Mouse (Mus musculus): ENCODE measurements around the gene Gm10273. TPM values are rescaled to one million over a fixed set of nuclear protein-coding genes. Genes with fewer than 3 reads are reported as not detected.

Gm10273 gene
- polyA plus RNA-seq, 1 experiment from 2014 or later = 3.4 TPM

- TF ChIP-seq CTCF (IDR thresholded peaks at IDR 0.05; ENCODE audit: low read depth) = no peak
- WGBS = 78% methylated on average over 12 of the region's 12 CpGs
- Histone ChIP-seq H3K4me3 (ENCODE audit: low read depth, low read length) (no peak overlapping the region), H3K9me3 (ENCODE audit: control insufficient read depth) (no peaks in the 10 kb centered on the region), H3K4me2 (replicated peaks; ENCODE audit: low read depth) (no peak overlapping the region), H3K9ac (ENCODE audit: low read depth, low read length) (no peak overlapping the region), H3K36me3 (ENCODE audit: control insufficient read depth, insufficient read depth) (no peaks in the 10 kb centered on the region), H3K4me1 (replicated peaks; ENCODE audit: control insufficient read depth, insufficient read depth, low read length) (no peaks in the 10 kb centered on the region), H3K27me3 (replicated peaks; ENCODE audit: control insufficient read depth, insufficient read depth, low read length) (no peaks in the 10 kb centered on the region), H3K27ac (ENCODE audit: low read depth, low read length) (no peak overlapping the region)
- no peak for ATAC-seq
Observed at GRCm38 (mm10) chr10:59410264-59410663, 14.8 kb downstream of the Gm10273 start.

- TF ChIP-seq CTCF (IDR thresholded peaks at IDR 0.05; ENCODE audit: low read depth) = peak; percentile 41
- Histone ChIP-seq H3K4me1 (replicated peaks; ENCODE audit: control insufficient read depth, insufficient read depth, low read length) (no peaks in the 10 kb centered on the region), H3K27ac (ENCODE audit: low read depth, low read length) (no peak overlapping the region), H3K36me3 (ENCODE audit: control insufficient read depth, insufficient read depth) (0 out of 2 replicates have a peak, but pooled peaks cover 5% of the 10 kb centered on the region), H3K4me2 (replicated peaks; ENCODE audit: low read depth) (no peak overlapping the region), H3K27me3 (replicated peaks; ENCODE audit: control insufficient read depth, insufficient read depth, low read length) (no peaks in the 10 kb centered on the region), H3K9ac (ENCODE audit: low read depth, low read length) (no peak overlapping the region), H3K4me3 (ENCODE audit: low read depth, low read length) (no peak overlapping the region), H3K9me3 (ENCODE audit: control insufficient read depth) (no peaks in the 10 kb centered on the region)
- WGBS = 95% methylated on average over 4 of the region's 4 CpGs
- ATAC-seq = no peak
Observed at GRCm38 (mm10) chr10:59413711-59414110, 18.3 kb downstream of the Gm10273 start.

- WGBS = 83% methylated on average over 3 of the region's 3 CpGs
- Histone ChIP-seq H3K4me2 (replicated peaks; ENCODE audit: low read depth) (no peak overlapping the region), H3K4me3 (ENCODE audit: low read depth, low read length) (no peak overlapping the region), H3K9ac (ENCODE audit: low read depth, low read length) (no peak overlapping the region), H3K4me1 (replicated peaks; ENCODE audit: control insufficient read depth, insufficient read depth, low read length) (no peaks in the 10 kb centered on the region), H3K36me3 (ENCODE audit: control insufficient read depth, insufficient read depth) (peaks cover 9% of the 10 kb centered on the region; the same call in 1 of the 2 replicates), H3K9me3 (ENCODE audit: control insufficient read depth) (no peaks in the 10 kb centered on the region), H3K27me3 (replicated peaks; ENCODE audit: control insufficient read depth, insufficient read depth, low read length) (no peaks in the 10 kb centered on the region), H3K27ac (ENCODE audit: low read depth, low read length) (no peak overlapping the region)
- no peak for ATAC-seq
- TF ChIP-seq CTCF (IDR thresholded peaks at IDR 0.05; ENCODE audit: low read depth) = no peak
Observed at GRCm38 (mm10) chr10:59416623-59417022, 21.2 kb downstream of the Gm10273 start.

GRCm38 (mm10) chr10:59419516-59419915 is 24.1 kb downstream of the Gm10273 start:
- Histone ChIP-seq H3K27me3 (replicated peaks; ENCODE audit: control insufficient read depth, insufficient read depth, low read length) (no peaks in the 10 kb centered on the region), H3K27ac (ENCODE audit: low read depth, low read length) (no peak overlapping the region), H3K4me3 (ENCODE audit: low read depth, low read length) (no peak overlapping the region), H3K4me1 (replicated peaks; ENCODE audit: control insufficient read depth, insufficient read depth, low read length) (no peaks in the 10 kb centered on the region), H3K9ac (ENCODE audit: low read depth, low read length) (no peak overlapping the region), H3K36me3 (ENCODE audit: control insufficient read depth, insufficient read depth) (peaks cover 26% of the 10 kb centered on the region), H3K4me2 (replicated peaks; ENCODE audit: low read depth) (no peak overlapping the region), H3K9me3 (ENCODE audit: control insufficient read depth) (no peaks in the 10 kb centered on the region)
- no peak for TF ChIP-seq CTCF (IDR thresholded peaks at IDR 0.05; ENCODE audit: low read depth)
- 89% methylated on average over 4 of the region's 4 CpGs for WGBS
- no peak for ATAC-seq

GRCm38 (mm10) chr10:59424453-59424852 is 29.0 kb downstream of the Gm10273 start:
- H3K36me3 ChIP-seq (ENCODE audit: control insufficient read depth, insufficient read depth) = peaks cover 21% of the 10 kb centered on the region
- no peak overlapping the region for H3K27ac ChIP-seq (ENCODE audit: low read depth, low read length)
- H3K4me1 ChIP-seq (replicated peaks; ENCODE audit: control insufficient read depth, insufficient read depth, low read length) = no peaks in the 10 kb centered on the region
- ATAC-seq = no peak
- H3K9ac ChIP-seq (ENCODE audit: low read depth, low read length) = no peak overlapping the region
- H3K4me2 ChIP-seq (replicated peaks; ENCODE audit: low read depth) = no peak overlapping the region
- 59% methylated on average over 3 of the region's 3 CpGs for WGBS
- TF ChIP-seq CTCF (IDR thresholded peaks at IDR 0.05; ENCODE audit: low read depth) = no peak
- no peaks in the 10 kb centered on the region for H3K9me3 ChIP-seq (ENCODE audit: control insufficient read depth)
- no peaks in the 10 kb centered on the region for H3K27me3 ChIP-seq (replicated peaks; ENCODE audit: control insufficient read depth, insufficient read depth, low read length)
- no peak overlapping the region for H3K4me3 ChIP-seq (ENCODE audit: low read depth, low read length)

GRCm38 (mm10) chr10:59425369-59425768 is 29.9 kb downstream of the Gm10273 start:
- 79% methylated on average over 7 of the region's 7 CpGs for WGBS
- no peak for TF ChIP-seq CTCF (IDR thresholded peaks at IDR 0.05; ENCODE audit: low read depth)
- Histone ChIP-seq H3K36me3 (ENCODE audit: control insufficient read depth, insufficient read depth) (peaks cover 21% of the 10 kb centered on the region), H3K4me3 (ENCODE audit: low read depth, low read length) (no peak overlapping the region), H3K9me3 (ENCODE audit: control insufficient read depth) (no peaks in the 10 kb centered on the region), H3K27ac (ENCODE audit: low read depth, low read length) (no peak overlapping the region), H3K4me1 (replicated peaks; ENCODE audit: control insufficient read depth, insufficient read depth, low read length) (no peaks in the 10 kb centered on the region), H3K4me2 (replicated peaks; ENCODE audit: low read depth) (no peak overlapping the region), H3K27me3 (replicated peaks; ENCODE audit: control insufficient read depth, insufficient read depth, low read length) (no peaks in the 10 kb centered on the region), H3K9ac (ENCODE audit: low read depth, low read length) (no peak overlapping the region)
- ATAC-seq = no peak

- no peaks in the 10 kb centered on the region for H3K27me3 ChIP-seq (replicated peaks; ENCODE audit: control insufficient read depth, insufficient read depth, low read length)
- no peak overlapping the region for H3K27ac ChIP-seq (ENCODE audit: low read depth, low read length)
- WGBS = 60% methylated on average over 4 of the region's 4 CpGs
- no peak for ATAC-seq
- H3K9ac ChIP-seq (ENCODE audit: low read depth, low read length) = no peak overlapping the region
- H3K36me3 ChIP-seq (ENCODE audit: control insufficient read depth, insufficient read depth) = peaks cover 19% of the 10 kb centered on the region
- no peak for TF ChIP-seq CTCF (IDR thresholded peaks at IDR 0.05; ENCODE audit: low read depth)
- H3K9me3 ChIP-seq (ENCODE audit: control insufficient read depth) = no peaks in the 10 kb centered on the region
- no peak overlapping the region for H3K4me2 ChIP-seq (replicated peaks; ENCODE audit: low read depth)
- no peaks in the 10 kb centered on the region for H3K4me1 ChIP-seq (replicated peaks; ENCODE audit: control insufficient read depth, insufficient read depth, low read length)
- H3K4me3 ChIP-seq (ENCODE audit: low read depth, low read length) = no peak overlapping the region
Observed at GRCm38 (mm10) chr10:59426371-59426770, 30.9 kb downstream of the Gm10273 start.
